Mouse (Mus musculus) adrenal gland, adult 10 weeks (tissue): ENCODE results near the gene Cox5a. TPM values are rescaled to one million over a fixed set of nuclear protein-coding genes. Genes with fewer than 3 reads are reported as not detected.

Experiments used
- polyA plus RNA-seq: library from polyadenylated mRNA; stranded (reverse); fragments of 350-450 nt; fragmentation: Illumina TruSeq; extraction: RNeasy Lipid Tissue Mini Kit (QIAGEN cat#74804); gene quantifications from one replicate; pipeline ENCODE4 v1.2.3, GENCODE M21; 2014; ENCODE audit warnings: low read depth, low replicate concordance

Gene Cox5a
- 453 TPM for polyA plus RNA-seq

DNA sequence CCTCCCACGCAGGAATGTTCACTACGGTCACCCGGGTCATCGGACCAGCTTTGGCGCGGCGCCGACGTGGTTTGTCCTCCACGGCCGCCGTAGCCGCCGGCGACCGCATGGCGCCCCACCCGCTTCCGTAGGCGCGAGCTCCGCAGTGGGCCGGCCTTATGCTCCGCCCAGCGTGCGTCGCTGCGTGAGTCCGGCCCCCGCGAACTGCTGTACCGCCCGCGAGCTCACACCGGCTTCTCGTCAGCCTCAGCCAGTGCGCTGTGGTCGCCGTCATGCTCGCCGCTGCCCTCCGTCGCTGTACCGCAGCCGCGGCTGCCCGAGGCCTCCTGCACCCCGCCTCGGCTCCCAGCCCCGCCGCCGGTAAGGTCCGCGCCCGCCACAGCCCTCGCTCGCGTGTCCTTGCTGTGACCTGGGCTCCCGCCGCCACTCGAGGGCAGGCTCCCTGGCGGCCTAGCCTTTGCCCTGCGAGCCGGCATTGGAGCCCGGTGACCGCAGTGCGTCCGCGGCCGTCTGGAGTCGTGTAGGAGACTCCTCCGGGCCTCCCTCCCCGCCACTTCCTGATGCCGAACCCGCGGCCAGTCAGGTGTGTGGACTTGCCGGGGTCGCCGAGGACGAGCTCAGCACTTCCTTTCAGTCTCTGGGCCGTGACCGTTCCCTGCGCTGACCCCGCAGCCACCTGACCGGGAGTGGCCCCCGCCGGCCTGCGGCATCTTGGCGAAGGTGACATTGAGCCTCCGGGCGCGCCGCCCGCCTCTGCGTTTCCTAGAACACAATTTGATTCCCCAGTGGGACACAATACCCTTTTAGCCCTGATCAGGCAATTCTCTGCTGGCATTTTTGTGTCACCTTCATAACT is at the start of gene Cox5a:
Gene Cox5a, plus strand, starts transcription at position 219 of the 856 bp plus-strand sequence.

DNA sequence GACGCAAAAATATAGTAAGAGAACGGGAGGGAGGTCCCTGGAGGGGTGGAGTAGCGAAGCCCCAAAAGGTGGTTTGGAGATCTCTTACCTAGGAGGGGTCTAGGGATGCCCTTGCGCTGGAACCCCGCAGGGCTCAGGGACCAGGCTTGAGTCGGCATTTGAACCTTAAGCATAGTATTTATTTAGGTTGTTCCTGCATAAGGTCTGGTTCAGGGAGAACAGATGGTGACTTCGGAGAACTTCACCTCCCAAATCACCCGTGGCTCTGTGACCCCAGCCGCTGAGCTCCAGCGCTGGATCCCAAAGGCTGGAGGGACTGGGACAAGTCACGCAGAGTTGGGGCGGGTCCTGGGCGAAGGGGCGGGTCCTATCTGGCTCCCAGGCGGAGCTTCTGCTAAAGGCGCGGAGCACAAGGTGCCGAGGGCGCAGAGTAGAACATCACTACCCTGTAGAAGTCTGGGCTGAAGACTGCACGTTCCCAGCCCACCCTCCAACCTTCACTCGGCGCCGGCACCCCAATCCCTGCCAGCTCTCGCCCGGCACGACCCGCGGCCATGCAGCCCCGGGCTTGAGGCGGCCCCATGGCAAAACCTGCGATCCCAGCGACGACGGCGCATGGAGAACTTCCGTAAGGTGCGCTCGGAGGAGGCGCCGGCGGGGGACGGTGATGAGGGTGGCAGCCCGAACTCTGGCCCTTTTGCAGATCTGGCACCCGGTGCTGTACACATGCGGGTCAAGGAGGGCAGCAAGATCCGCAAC is 17.3 kb upstream of the Cox5a start, which contains the start of gene Rpp25:
Gene Rpp25, plus strand, starts transcription at position 405 of the 759 bp plus-strand sequence.

DNA sequence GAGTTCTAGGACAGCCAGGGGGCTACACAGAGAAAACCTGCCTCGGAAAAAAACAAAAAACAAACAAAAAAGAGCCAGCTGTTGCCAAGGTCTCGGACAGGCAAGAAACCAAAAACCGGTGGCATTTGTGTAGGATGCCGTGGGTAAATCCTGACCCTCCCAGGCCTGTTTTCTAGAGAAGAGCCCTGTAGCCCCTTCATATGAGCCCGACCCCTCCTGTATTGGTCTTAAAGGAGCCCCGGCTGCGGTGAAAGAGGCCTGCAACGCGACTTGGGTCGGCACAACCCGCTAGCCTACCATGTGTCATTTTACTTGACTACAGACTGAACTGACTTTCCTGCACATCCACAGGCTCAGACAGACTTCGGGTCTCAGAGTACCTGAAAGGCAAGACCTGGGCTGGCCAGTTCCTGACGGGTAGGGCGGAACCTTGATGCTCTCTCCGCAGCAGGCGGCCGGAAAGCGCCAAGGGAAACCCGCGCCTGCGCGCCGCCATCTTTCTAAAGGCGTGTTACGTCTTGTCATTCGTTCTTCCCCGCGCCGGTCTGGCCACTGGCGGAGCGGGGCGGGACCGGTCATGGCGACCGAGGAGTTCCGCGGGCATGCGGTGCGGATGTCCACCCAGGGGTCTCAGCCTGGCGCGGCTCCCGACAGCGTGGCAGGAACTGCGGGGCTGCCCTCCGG is 16.1 kb downstream of the Cox5a start, which contains the start of gene Fam219b:
Gene Fam219b, plus strand, starts transcription at position 485 of the 684 bp plus-strand sequence.

DNA sequence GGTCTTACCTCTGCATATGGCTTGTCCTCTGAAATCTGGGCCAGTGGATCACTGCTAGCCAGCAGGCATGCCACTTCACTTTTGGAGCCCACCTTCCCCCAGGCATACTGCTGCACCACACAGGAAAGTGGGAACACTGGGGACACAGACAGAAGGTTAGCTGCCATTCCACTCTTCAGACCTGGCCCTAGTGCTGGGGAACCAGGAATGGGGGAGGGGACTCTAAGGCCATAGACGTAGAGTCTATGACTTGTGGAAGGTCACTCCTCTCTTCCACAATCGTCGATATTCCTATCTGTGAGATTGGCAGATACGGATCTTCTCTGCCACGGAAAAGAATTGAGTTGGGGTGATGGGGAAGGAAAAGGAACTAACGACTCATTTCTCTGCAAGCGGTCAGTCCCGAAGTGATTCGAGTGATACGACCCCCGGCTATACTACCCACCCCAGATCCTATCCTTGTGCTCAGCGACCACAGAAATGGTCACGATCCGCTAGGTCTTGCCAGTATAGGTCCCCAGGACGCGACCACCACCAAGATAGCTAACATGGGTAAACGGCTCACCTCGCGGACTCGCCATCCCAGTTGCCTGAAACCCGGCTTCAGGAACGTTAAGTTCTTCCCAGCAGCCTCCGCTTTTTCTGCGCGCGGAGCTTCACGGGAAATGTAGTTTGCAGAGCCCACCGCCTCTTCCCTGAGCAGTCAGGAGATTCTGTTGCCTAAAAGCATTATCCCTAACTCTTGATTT is 31.2 kb downstream of the Cox5a start, which contains the start of gene Mpi:
Gene Mpi, minus strand, starts transcription at position 625 of the 749 bp plus-strand sequence.

DNA sequence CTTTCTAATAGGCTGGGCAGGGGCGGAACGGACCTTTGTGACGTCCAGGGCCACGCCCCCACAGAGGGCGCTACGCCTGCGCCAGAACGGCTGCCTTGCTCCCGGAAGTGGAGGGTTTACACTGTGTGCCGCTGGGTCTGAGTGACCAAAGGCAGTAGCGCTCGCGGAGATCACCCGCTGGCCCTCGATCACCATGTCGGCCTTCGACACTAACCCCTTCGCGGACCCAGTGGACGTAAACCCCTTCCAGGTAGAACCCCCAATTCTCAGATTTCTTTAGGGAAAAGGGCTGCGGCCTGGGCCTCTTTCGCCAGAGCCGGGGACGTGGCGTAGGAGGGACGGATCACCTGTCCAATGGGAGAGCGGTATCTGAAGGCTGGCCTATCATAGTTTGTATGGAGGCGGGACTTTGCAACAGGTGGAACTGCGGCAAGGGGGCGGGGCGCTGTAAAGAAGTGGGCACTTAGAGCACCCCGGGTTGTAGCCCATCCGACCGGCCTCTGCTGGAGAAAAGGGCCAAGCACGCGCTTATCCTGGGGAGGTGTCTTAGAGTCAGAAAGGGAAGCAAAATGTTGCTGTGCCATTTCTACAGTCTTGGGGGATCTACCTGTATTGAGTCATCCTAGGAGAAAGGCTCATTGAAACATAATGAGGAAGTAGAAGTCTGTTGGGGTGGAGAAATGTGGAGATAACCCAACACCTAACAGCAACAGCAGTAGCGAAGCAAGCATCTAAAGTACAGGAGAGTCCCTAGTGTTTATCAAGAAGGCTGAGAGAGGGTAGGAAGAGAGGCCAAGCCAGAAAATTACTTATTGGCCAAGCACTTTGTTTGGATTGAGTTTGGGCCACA is 40.0 kb downstream of the Cox5a start, which contains the start of gene Scamp2:
Gene Scamp2, plus strand, starts transcription at position 83 of the 850 bp plus-strand sequence.

Other genes starting within 250 kb of the Cox5a start
- gene Ppcdc, start 81.2 kb upstream of the Cox5a start, polyA plus RNA-seq = 4.4 TPM
- gene Scamp5, start 53.2 kb upstream of the Cox5a start, polyA plus RNA-seq = 4.0 TPM
- gene Rpp25, start 17.2 kb upstream of the Cox5a start, polyA plus RNA-seq = not detected
- 10.2 TPM for gene Fam219b, start 16.3 kb downstream of the Cox5a start, polyA plus RNA-seq
- 12.5 TPM for gene Mpi, start 31.5 kb downstream of the Cox5a start, polyA plus RNA-seq
- 15.0 TPM for gene Scamp2, start 39.7 kb downstream of the Cox5a start, polyA plus RNA-seq
- 6.0 TPM for gene Ulk3, start 68.2 kb downstream of the Cox5a start, polyA plus RNA-seq
- gene Cplx3, start 85.0 kb downstream of the Cox5a start, polyA plus RNA-seq = not detected
- not detected for gene Lman1l, start 99.5 kb downstream of the Cox5a start, polyA plus RNA-seq
- gene Csk, start 132.4 kb downstream of the Cox5a start, polyA plus RNA-seq = 6.5 TPM
- gene Cyp1a2, start 162.4 kb downstream of the Cox5a start, polyA plus RNA-seq = not detected
- gene Cyp1a1, start 166.7 kb downstream of the Cox5a start, polyA plus RNA-seq = 0.29 TPM
- 3.7 TPM for gene Edc3, start 187.3 kb downstream of the Cox5a start, polyA plus RNA-seq
- gene Clk3, start 244.6 kb downstream of the Cox5a start, polyA plus RNA-seq = 49.8 TPM